Mouse (Mus musculus): ENCODE results near the gene Rpl9-ps1.

Rpl9-ps1 gene

DNA sequence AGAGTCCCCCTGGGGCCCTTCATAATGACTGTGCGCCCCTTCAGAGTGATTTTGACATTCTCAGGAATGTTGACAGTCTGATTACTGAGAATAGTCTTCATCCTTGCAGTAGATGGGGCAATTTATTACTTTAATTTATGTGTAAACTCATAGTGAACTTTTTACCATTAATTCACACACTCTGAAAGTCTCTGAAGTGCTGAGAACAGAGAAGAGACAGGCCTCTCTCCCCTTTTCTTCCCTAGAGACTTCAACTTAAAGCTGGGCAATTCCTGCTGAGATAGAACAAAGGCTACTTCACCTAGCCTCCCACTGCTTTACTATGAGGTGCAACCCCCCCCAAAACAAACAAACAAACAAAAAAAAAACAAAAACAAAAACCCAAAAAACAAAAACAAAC lies at the start of gene Rpl9-ps1:
Rpl9-ps1 (minus strand) TSS at position 101 of the 400 bp plus-strand sequence.
- no peak for DNase-seq (ENCODE audit: low spot score in 2 of 2)

DNA sequence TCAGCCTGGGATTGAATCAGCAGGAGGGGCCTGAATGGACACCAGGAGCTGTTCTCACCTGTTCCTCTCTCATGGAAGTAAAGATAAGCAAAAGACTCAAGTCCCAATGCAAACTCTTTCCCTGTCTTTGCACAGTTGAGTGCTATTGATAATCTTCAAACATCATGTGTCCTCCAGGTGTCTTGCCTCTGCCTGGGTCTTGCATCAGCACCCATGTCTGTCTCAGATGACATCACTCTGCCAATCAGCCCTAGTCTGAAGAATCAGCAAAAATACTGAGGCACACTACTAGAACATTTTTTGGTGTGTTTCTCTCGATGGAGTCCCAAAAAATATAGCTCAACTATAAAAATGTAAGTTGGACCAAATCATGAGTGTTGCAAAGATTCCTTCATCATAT lies 46.6 kb upstream of the Rpl9-ps1 start:
- no peak for DNase-seq (ENCODE audit: low spot score in 2 of 2)

DNA sequence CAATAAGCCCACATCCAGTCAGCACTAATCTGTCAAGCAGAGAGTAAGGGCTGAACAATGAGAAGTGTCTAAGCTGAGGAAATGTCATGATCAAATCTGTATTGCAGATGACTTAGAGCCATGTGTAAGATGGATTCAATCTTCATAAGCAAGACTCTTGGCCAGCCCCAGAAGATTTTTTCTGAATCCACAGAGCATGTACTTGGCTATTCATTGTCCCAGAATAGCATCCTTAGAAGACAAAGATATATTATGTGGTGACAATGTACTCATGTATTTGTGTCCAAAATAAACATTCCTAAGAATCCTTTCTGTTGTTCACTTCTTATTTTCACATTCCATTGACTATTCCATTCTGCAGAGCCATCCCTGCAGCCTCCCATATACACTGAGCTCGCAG lies 44.5 kb upstream of the Rpl9-ps1 start:
- no peak for DNase-seq (ENCODE audit: low spot score in 2 of 2)

DNA sequence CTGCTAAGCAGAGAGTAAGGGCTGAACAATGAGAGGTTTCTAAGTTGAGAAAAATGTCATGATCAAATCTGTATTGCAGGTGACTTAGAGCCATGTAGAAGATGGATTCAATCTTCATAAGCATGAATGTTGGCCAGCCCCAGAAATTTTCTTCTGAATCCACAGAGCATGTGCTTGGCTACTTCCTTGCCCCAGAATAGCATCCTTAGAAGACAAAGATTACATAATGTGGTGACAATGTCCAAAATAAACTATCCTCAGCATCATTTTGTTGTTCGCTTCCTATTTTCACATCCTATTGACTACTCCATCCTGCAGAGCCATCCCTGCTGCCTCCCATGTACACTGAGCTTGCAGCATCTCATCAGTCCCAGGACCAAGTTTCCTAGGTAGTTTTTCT lies 30.2 kb upstream of the Rpl9-ps1 start:
- peak in 1 of 2 experiments; percentile 24 for DNase-seq (ENCODE audit: low spot score in 2 of 2)

DNA sequence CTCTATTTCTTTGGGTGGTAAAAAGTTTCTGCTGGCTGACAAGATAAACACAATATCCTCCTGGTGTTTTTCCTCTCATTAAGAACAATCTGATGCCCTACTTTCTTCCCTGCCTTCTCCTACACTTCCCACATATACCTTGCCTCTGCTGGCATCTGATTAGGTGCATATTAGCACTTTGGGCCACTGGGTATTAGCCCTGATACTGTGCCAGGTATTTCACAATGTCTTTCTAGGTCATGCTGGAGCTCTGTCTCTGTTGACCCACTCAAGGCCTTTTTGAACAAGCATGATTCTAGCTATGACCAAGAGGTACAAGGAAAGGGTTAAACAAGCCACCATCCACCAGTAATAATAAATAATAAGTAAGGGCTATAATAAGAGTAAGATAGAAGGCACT lies 26.3 kb upstream of the Rpl9-ps1 start:
- no peak for DNase-seq (ENCODE audit: low spot score in 2 of 2)

DNA sequence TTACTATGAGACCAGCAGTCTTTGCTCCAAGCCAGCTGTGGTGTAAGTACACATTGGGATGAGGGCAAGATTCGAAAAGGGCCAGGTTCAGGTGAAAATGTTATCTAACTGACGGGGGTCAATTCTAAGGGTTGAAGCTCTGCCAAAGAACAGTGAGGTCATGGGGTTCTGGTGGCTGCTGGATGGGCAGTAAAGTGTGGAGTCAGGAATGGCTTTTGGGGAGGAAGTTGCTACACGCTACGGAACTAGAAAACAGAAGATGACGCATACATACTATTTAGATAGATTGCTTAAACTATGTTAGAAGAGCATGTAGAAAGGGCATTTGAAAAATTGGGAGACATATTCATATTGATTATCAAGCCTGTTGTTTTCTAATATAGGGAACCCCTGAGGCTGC lies 18.1 kb upstream of the Rpl9-ps1 start:
- peak in 1 of 2 experiments; percentile 27 for DNase-seq (ENCODE audit: low spot score in 2 of 2)

DNA sequence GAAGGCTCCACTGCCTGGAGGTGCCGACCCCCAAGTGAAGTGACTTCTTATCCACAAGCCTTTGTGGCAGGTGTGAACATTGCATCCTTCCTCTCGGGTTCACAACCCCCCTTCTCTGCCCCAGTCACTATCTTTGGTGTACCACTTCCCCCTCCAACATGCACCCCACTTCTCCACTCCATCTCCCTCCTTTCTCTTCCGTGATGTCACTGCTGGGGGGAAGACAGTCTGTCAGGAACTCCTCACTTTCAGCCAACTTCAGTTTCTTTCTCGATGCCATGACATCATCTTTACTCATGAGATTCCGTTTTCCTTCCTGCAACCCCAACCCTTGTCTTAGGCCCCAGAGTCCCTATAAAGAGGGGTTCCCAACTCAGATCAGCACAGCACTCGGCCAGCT lies 16.8 kb upstream of the Rpl9-ps1 start, which contains the start of gene Ccl4:
Ccl4 (plus strand) TSS at position 381 of the 400 bp plus-strand sequence.
- DNase-seq (ENCODE audit: low spot score in 2 of 2) = no peak

DNA sequence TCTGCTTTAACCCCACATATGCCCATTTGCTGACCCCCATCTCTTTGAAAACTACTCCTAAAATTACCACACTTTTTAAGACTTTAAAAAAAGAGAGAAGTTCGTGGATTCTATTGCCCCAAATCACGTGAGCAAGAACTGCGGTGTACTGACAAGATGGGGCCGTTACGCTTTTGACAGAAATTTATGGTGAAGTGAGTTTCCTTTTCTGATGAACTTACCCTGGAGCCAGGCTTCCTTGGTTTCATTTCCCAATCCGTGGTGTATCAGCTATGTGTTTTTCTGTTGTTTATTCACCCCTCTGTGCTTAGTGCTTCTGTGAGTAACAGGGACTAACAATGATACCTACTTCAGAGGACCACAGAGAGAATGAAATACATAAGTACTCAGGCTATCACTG lies 13.4 kb upstream of the Rpl9-ps1 start:
- no peak for DNase-seq (ENCODE audit: low spot score in 2 of 2)

DNA sequence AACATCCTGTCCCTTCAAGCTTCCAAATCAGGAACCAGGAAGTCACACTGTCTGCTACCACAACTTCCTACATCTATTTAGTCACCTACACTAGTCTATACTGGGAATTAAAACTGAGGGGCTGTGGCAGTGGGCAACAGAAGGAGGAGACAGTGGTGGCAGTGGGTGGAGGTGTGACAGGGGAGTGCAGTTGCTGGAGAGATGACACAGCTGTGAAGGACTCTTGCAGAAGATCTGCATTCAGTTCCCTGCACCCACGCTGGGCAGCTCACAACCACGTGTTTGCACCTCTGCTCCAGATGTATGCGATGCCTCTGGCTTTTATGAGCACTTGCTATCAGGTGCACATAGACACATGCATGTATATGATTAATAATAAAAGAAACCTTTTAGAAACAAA lies 12.1 kb upstream of the Rpl9-ps1 start:
- DNase-seq (ENCODE audit: low spot score in 2 of 2) = no peak

DNA sequence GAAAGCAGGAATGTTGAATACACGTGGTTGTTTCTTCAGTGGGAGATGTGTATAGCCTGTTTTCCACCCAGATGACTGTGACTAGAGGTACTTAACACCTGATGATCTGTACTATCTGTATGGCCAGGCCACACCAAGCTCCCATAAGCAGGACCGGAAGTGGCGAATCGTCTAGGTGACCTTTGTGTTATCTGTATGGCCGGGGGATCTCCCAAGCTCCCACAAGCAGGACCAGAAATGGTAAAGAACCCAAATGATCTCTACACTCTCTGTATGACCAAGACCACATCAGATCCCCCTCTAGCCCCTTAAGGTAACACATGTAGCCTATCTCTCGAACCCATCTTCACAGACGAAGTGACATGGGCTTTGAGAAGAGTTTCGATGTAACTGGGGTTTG lies 9.2 kb upstream of the Rpl9-ps1 start:
- no peak for DNase-seq (ENCODE audit: low spot score in 2 of 2)

DNA sequence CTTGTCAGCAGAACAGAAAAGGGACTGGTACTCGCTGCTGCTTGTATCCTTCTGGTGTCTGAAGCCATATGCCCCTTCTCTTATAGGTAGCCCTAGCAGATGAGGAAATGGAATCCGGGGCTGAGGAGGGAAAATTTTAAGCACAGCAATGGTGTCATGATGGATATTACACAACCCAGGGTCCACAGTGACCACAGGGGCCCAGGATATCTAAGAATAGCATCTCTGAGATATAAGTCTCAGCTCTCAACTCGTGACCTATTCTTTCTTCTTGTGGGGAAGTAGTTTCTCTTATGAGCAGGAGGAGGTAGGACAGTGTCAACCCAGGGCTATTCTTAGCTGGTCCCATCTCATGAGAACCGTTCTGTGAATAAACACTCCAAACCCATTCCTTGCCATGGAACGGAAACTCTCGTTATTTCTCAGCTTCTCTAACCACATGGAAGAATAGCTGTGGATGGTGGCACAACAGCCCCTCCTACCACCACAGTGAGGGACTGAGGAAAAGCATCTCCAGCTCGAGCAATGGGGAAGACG lies 4.0 kb upstream of the Rpl9-ps1 start, which contains the start of gene Ccl3:
Ccl3 (minus strand) TSS at position 51 of the 537 bp plus-strand sequence.
- DNase-seq (ENCODE audit: low spot score in 2 of 2) = peak; percentile 27 to 43

DNA sequence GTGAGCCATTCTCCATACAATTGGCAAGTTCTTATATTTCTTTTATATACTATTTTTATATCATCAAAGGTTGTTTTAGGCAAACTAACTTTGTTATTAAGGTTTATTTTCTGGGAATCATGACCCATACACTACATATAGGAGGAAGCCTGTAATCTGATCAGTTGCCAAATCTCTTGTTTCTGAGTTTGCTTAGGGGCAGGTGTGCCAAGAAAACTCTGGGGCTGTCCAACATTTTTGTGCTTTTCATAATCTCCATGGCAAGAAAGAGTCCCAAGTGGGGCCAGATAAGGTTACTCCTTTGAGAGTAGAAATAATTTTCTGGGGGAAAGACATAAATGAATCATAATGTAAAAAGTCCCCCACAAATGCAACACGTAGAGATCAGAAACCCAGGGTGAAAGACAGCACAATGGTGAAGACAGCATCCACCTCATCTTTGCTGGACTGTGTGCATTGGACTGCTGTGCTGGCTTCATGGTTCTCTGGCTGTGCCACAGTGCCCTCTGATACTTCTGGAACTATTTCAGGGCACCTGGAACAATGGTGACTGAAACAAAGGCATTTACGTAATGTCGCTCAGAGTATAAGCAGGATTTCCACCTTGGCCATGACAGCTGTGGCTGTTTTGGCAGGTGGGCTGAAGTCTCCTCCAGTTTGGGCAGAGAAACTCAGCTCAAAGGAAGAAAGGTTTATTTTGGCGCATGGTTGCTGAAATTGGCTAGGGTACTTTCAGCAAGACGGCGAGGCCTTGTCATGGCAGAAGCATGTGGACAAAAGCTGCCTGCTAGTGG lies 1.1 kb upstream of the Rpl9-ps1 start:
- no peak for DNase-seq (ENCODE audit: low spot score in 2 of 2)

DNA sequence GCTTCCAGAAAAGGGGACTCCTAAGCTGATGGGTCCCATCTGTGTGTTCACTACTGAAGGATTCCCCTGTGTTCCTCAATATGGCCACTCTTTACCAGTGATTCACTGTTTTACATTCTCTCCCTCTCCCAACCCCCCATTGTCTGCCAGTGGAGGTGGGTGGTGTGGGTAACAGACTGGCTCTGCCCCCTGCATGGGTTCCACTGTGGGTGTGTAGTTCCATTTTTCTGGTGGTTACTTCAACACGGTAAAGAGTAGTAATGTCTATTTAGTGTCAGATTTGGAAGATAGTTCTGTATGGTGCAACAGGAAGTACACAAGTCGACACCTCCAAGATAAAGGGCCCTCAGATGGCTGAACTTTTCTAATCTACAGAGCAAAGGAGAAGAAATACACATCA lies 4.2 kb downstream of the Rpl9-ps1 start:
- DNase-seq (ENCODE audit: low spot score in 2 of 2) = no peak

DNA sequence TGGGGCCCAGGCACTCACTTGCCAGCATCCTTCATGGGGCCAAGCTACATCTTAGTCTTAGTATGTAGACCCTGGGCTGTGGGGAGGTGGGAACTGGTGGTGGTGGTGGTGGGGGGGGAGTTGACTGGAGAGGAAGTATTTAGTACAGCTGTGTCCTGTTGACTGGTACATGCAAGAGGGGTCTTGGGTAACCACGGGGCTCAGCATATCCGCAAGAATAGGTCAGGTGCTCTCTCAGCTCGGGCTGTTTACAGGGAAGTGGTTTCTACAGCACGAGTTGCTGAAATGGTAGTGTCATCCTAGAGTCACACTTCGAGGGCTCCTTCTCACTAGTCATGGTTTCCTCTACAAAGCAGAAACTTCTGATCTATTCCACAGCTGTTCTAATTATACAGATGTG lies 5.3 kb downstream of the Rpl9-ps1 start:
- peak in 1 of 2 experiments; percentile 33 for DNase-seq (ENCODE audit: low spot score in 2 of 2)

DNA sequence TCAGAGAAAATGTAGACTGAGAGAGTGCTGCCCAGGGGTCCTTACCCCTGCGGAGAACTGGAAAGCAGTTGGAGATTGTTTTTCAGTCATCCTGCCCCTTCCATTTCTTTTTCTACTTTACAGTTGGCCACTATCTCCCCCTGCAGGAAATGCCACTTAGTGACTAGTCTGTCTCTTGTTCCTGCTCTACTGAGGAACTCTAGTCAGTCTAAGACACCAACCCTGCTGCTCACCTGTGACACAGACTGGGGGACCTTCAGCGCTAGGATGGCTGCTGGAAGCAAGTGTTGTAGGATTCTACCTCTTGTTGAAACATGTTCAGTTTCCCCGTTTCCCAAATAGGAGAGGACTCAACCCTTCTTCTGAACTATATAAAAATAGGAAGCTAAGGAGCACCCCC lies 5.9 kb downstream of the Rpl9-ps1 start:
- DNase-seq (ENCODE audit: low spot score in 2 of 2) = no peak

DNA sequence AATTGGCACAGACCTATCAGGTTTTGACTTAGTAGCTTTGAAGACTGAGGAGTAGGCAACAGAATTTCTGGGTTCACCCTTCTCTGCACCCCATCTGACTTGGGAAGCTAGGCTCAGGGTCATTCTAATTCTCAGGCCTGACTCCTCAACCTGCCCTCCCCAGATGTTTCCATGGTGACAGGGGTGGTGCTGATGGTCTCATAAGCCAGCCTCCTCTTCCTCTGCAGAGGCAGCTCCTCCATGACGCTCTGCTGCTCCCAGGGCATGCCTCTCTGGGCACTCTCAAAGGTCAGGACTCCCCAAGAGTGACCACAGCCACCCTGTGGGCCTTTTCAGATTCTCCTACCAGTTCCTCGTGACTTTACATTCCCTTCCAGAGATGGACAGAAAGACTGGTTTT lies 6.5 kb downstream of the Rpl9-ps1 start:
- no peak for DNase-seq (ENCODE audit: low spot score in 2 of 2)

DNA sequence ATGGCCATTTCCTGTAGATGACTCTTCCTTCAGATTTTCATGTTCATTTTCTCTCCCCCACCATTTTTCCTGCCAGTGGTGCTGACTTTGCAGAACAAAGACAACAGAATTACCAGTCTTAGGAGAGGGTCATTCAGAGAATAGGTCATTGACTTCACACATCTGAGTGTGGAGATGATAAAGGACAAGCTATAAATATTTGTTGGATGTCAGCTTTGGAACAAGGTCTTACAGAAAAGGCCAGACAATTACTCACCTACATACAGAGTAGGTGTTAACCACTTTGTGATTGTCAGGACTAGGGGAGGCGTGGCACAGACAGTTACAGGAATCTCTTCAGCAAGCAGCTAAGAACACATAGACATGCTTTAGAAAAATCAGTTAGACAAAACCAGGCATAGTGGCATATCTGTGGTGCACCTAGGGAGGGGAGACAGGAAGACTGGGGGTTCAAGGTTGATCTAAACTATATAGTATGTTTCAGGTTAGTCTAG lies 8.6 kb downstream of the Rpl9-ps1 start:
- DNase-seq (ENCODE audit: low spot score in 2 of 2) = no peak

DNA sequence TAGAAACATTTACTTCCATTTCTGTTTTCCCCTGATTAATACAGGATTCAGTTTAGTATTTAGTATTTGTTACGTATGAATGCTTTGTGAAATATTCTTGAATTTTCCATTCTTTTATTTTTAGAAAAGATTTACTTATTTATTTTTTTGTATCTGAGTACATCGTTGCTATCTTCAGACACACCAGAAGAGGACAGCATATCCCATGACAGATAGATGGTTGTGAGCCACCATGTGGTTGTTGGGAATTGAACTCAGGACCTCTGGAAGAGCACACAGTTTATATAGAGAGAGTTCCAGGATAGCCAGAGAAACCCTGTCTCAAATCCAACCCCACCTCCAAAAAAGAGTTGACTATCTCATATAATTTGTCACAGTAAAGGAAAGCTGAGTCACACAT lies 10.5 kb downstream of the Rpl9-ps1 start:
- no peak for DNase-seq (ENCODE audit: low spot score in 2 of 2)

DNA sequence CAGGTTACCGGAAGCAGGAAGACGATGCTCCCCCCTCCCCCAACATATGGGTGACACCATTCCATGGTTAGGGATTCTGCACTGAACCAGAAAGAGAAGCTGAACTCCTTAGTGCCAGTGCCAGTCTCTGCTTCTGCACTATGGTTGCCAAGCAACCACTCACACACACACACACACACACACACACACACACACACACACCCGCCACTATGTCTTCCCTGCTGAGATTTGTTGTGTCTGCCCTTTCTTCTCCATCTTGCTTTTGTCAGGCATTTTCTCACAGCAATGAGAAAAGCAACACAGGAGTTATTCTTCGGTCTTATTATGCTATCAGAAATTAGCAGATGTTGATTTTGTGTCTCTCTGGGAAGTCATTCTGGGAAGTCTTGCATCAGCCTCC lies 11.0 kb downstream of the Rpl9-ps1 start:
- DNase-seq (ENCODE audit: low spot score in 2 of 2) = no peak

DNA sequence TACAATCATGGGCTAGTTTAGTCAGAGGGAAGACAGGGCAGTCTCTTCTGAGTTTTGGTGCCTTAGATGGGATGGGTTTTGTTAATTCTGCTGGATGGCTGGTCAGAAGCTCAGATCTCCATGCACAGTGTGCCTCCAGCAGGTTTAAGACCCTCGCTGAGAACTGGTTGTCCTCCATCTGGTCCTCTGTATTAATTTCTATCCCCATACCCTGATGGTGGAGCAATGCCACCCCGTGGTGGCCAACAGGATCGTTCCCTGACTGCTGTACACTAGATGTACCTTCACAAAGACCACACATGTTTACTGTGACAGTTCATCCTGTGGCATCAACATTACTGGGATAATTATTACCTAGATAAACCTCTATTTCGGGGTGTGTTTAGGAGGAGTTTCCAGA lies 12.7 kb downstream of the Rpl9-ps1 start:
- DNase-seq (ENCODE audit: low spot score in 2 of 2) = no peak

DNA sequence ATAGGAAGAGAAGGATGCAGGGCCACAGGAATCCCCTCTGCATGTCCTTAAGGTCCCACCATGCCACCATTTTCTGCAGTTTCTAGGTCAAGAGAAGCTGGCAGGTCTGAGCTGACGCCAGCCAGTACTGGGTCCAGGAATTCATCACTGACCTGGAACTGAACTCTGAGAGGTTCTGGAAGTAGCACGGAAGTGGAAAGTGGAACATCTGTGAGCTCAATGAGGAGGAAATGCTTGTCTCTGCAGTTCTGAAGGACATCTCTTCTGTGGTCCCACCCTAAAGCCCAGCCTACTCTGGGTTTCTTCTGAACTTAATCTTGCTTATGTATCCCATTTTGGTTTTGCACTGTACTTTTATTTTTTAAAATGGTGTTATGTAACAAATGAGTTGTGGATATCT lies 14.4 kb downstream of the Rpl9-ps1 start:
- peak in 1 of 2 experiments; percentile 51 for DNase-seq (ENCODE audit: low spot score in 2 of 2)

DNA sequence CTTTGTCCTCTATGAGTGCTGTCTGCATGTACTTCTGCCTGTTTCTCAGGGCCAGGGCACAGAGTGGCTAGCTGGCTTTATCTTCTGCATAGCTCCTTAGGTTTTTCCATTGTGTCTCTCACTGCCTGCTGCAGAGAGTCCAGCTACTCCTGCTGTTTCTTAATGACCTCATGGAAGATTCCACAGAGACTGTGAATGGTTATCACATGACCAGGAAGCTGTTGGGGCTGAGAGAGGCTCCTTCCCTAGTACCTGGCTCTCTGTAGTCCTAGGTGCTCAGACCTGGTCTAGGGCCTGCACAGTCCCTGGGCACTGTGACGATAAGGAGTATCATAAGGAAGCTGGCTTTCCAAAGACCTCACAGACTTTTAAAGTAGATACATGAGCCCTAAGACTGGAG lies 14.8 kb downstream of the Rpl9-ps1 start:
- DNase-seq (ENCODE audit: low spot score in 2 of 2) = no peak

DNA sequence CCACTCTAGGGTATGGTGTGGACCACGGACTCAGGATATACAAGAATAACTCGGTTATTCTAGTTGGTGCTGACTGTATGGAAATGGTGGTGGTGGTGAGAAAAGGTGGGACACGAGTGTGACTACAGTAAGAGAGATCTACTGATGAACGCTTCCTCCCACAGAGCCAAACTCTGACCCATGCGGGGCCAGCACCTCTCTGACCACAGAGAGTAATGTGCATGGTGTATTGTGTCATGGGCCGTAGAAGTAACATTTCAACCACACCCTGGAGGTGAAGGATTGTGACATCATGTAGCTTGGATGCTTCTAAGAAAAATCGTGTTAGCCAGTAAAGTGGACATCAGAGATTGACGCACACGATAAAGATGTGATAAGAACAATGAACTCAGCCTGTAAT lies 16.6 kb downstream of the Rpl9-ps1 start:
- no peak for DNase-seq (ENCODE audit: low spot score in 2 of 2)

All from heart, adult 9 months (tissue).